Mouse (Mus musculus) retina, postnatal 7 days (tissue): Measurements from ENCODE around the gene Ttc32.

Experiments
- DNase-seq: peaks from one replicate; pipeline ENCODE4 v3.0.0-alpha.2; 2012; ENCODE audit warnings: low read depth, low spot score

Gene Ttc32

DNA sequence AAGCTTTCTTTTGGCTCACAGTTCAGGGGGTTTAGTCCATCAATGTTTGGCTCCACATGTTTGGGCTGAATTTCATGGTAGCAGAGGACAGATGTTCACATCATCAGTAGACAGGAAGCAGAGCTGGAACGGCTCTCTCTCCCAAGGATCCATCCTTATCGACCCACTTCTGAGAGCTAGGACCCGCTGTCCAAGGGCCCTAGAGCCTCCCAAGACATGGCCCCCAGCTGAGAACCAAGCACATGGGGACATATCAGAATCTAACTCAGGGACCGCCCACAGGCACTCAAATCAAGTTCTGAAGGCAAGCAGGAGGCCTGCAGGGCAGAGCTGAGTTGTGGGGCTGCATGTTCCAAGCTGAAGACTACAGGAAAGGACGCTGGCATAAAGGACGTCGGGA lies 14.9 kb downstream of the Ttc32 start:
- no peak for DNase-seq

DNA sequence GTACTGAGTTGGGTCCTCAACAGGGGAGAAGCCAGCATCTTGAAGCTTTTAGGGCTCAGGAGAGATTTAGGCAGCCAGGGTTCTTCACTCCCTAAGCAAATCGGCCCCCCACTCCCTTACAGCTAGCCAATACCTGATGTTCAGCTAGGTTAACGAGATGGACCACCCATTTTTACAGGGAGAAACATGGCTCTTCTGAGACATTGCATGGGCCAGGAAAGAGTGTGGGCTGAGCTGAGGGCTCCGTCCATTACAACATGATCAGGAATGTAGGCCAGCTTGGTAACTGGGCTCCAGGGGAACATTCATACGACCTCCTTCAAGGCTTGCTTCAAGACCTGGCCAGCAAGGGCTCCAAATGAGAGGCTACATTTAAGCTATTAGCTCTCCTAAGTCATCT lies 16.9 kb downstream of the Ttc32 start:
- DNase-seq, result no peak

GRCm38 (mm10) chr12:9048090-9048489 lies 18.3 kb downstream of the Ttc32 start:
- no peak for DNase-seq

DNA sequence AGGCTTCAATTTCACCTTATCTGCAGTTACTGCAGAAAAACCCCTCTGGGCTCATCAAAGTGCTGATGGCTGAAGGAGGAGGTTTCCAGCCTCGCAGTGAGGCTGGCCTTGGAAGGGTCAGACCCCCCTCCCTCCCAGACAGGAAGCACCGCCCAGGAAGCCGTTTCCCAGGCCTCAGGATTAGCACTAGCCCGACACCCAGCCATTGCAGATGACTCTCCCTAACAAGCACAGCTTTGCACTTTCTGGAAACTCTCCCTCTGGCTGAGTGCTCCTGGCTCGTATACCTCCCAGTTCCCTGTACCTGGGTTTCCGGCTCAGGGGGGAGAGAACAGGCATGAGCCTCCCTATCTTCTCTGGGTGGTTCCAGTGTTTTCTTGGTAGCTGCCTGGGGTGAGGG lies 21.0 kb downstream of the Ttc32 start:
- no peak for DNase-seq

DNA sequence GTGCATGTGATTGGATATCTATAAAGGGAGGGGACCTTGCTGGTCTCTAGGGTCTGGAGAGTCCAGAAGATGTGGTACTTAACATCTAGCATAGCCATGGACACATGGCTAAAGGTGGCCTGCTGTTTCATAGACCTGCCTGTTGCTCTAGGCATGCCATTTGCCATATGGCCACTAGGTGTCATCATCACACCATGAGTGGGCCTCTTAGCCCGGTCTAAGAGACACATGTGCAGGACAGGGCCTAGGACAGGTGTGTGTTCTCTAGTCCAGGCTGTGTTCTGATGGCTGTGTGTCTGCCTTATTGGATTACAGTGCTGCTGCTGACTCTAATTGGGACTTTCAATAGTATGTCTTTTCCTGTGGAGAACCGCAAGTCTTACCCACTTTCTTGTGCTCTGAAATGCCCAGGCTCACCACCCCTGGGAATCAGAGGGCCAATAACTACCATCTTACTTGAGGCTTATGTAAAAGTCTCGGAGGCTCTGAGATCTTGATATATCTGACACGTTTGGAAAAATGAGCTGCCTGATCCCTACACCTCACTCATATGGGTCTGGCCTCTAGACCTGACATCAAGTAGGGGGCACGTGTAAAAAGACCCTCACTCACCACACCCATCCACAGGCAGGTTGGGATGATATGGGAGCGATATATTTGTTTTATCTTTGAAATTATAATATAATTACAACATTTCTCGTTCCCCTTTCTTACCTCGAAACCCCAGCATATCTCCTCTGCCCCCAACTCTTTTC lies 22.5 kb downstream of the Ttc32 start:
- peak; percentile 61 for DNase-seq

DNA sequence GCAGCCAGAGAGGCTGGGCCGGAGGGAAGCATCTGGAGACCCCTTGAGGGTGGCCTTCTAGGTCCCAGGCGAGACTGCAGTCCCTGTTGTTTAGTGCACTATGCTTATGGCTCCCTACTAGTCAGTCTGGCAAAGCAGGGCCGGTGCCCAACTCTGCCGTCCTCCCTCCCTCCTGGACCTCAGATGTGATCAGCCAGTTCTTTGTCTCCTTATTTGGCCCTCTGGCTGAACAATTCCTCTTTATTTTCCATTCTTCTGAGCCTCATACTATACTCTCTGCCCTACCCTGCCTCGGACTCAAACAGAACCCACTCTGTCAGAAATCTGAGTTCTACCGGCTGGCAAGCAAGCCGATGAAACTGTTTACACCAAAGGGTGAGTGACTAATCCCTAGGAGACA lies 23.5 kb downstream of the Ttc32 start:
- no peak for DNase-seq

DNA sequence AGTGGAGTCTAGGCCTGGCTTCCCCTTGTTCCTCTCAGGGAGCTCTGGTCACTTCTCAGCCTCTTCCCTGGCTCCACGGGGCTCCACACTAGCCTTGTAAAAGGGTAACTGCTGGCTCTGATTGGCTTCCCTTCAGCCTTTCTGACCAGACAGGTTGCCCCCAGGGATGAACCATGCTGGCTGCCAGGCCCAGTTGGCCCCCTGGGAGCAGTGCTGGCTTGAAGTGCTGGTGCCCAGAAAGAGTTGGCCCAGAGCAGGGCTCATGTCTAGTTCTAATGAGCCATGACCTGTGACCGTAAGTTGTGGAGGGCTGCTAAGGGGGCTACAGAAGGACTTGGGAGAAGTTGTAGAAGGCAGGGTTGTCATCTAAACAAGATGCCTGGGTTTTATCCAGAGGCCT lies 24.2 kb downstream of the Ttc32 start:
- no peak for DNase-seq

DNA sequence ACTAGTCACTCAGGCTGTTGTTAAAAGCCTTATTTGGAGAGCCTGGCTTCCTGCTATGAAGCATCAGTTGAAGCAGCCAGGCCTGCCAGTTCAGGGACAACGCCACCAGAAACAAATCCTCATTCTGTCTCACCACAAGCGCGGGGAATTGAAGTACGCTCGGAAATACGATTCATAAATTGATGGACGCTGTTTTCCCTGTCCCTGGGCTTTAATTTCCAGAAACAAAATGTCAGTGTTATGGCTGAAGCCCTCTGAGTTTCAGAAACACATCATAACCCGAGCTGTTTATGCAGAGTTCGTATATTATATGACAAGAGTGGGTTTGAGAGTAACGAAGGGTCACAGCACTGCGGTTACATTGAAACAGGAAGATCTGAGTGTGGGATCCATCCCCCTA lies 25.5 kb downstream of the Ttc32 start:
- no peak for DNase-seq

GRCm38 (mm10) chr12:9059502-9059901 lies 29.7 kb downstream of the Ttc32 start:
- no peak for DNase-seq

DNA sequence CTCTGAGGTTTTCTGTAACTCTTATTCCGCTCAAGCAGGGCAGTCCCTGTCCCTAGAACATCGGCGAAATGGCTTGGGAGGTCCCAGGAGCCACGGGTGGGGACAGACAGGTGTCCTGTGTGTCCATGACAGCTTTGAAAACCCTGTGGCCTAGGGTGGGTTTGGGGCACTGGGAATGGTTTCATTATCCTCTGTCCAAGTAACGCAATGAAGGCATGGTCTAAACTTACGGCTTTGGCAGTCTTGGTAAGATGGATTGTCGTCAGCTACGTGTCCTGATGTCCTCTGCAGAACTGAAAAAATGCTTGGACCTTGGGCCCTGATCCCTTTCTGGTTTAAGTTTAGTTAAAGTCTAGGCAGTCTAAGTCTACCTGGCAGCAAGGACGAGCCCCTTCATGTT lies 30.2 kb downstream of the Ttc32 start:
- DNase-seq, result no peak

GRCm38 (mm10) chr12:9063611-9064010 lies 33.8 kb downstream of the Ttc32 start:
- no peak for DNase-seq

- DNase-seq, result no peak
These were observed 41.3 kb downstream of the Ttc32 start for GRCm38 (mm10) chr12:9071058-9071457.

GRCm38 (mm10) chr12:9071493-9071892 lies 41.7 kb downstream of the Ttc32 start:
- no peak for DNase-seq

DNA sequence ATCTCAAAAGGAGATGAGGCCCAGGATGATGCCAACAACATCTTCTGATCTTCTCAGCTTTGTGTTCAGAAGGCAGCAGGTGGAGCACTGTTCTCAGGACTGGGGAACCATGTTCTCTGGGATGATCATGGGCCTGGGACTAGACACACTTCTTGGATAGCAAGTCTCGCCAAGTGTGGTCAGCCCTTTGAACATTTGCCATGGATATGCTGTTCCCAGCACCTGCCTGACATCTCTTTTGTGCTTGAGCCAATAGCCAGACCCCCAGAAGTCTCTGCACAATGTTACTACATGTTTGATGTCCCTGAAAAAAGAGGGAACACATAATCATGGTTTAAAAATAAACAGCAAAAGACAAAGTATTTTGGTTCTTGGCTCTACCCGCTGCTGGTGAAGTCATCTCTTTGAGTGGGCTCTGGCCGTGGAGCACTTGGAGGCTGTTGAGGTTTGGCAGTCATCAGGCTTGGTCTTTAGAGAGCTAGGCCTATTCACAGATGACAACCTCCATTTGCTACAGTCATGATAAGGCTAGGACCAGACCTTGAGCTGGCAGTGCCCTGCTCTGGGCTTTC lies 47.8 kb downstream of the Ttc32 start:
- no peak for DNase-seq

DNA sequence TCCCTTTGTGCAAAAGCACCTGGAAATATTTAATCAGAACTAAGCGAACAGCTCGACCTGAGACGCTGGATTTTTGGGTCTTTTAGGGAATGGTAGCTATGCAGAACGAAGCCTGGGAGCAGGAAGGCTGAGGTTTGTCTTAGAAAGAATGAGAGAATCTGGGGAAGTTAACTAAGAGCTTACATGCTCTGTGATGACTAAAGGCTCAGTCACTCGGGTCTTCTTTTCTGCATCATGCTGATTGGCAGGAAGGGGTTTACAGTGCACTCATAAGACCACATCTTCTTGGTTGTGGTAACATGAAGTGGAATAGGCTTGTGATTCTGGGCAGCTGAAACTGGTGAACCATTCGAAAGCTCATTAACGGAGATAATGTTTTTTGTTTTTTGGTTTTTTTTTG lies 60.4 kb downstream of the Ttc32 start:
- DNase-seq, result no peak
